Mouse (Mus musculus): ENCODE data around the gene Gtf3c5. TPM values are rescaled to one million over a fixed set of nuclear protein-coding genes. Genes with fewer than 3 reads are reported as not detected.

The Gtf3c5 gene
- polyA plus RNA-seq, 1 experiment from 2014 or later: 49.2 TPM

- Histone ChIP-seq H3K4me1 (peaks cover 27% of the 10 kb centered on the region), H3K27ac (no peak overlapping the region), H3K27me3 (replicated peaks) (no peaks in the 10 kb centered on the region), H3K4me2 (no peak overlapping the region), H3K9me3 (0 out of 2 replicates have a peak, but pooled peaks cover 3% of the 10 kb centered on the region), H3K9ac (no peak overlapping the region), H3K36me3 (replicated peaks) (no peaks in the 10 kb centered on the region), H3K4me3 (no peak overlapping the region)
- 18% methylated on average over 6 of the region's 6 CpGs for WGBS
- ATAC-seq (replicated peaks): no peak
These were observed 1.6 kb upstream of the Gtf3c5 start for GRCm38 (mm10) chr2:28585043-28585571.

GRCm38 (mm10) chr2:28582647-28583353 lies 751 bp downstream of the Gtf3c5 start:
- WGBS: under 1% methylated on average over 56 of the region's 56 CpGs
- H3K9ac ChIP-seq: peak overlapping the region; percentile 68
- H3K4me1 ChIP-seq: peaks cover 27% of the 10 kb centered on the region
- H3K4me2 ChIP-seq: peak overlapping the region; percentile 69
- no peaks in the 10 kb centered on the region for H3K9me3 ChIP-seq
- H3K36me3 ChIP-seq (replicated peaks): no peaks in the 10 kb centered on the region; the same call in 1 of the 2 replicates
- peak; percentile 92 for ATAC-seq (replicated peaks)
- peak overlapping the region; percentile 81 for H3K4me3 ChIP-seq
- H3K27ac ChIP-seq: peak overlapping the region; percentile 94
- no peaks in the 10 kb centered on the region for H3K27me3 ChIP-seq (replicated peaks)

- no peak overlapping the region for H3K4me2 ChIP-seq
- H3K36me3 ChIP-seq (replicated peaks): peaks cover 32% of the 10 kb centered on the region
- H3K9ac ChIP-seq: no peak overlapping the region
- ATAC-seq (replicated peaks): no peak
- H3K4me3 ChIP-seq: no peak overlapping the region
- H3K27ac ChIP-seq: no peak overlapping the region
- H3K9me3 ChIP-seq: no peaks in the 10 kb centered on the region
- H3K27me3 ChIP-seq (replicated peaks): no peaks in the 10 kb centered on the region
- peaks cover 18% of the 10 kb centered on the region for H3K4me1 ChIP-seq
- WGBS: 68% methylated on average over 5 of the region's 5 CpGs
These were observed 5.5 kb downstream of the Gtf3c5 start for GRCm38 (mm10) chr2:28578003-28578402.

- Histone ChIP-seq H3K36me3 (replicated peaks) (peaks cover 44% of the 10 kb centered on the region), H3K27me3 (replicated peaks) (no peaks in the 10 kb centered on the region), H3K27ac (no peak overlapping the region), H3K9ac (no peak overlapping the region), H3K4me2 (no peak overlapping the region), H3K4me1 (peaks cover 12% of the 10 kb centered on the region), H3K9me3 (no peaks in the 10 kb centered on the region), H3K4me3 (no peak overlapping the region)
- 90% methylated on average over 3 of the region's 3 CpGs for WGBS
- no peak for ATAC-seq (replicated peaks)
These were observed 6.7 kb downstream of the Gtf3c5 start for GRCm38 (mm10) chr2:28576815-28577214.

- peaks cover 57% of the 10 kb centered on the region for H3K36me3 ChIP-seq (replicated peaks)
- no peaks in the 10 kb centered on the region for H3K9me3 ChIP-seq
- 96% methylated on average over 4 of the region's 4 CpGs for WGBS
These were observed 8.2 kb downstream of the Gtf3c5 start for GRCm38 (mm10) chr2:28575341-28575740.

GRCm38 (mm10) chr2:28569903-28570302 lies 13.6 kb downstream of the Gtf3c5 start:
- no peak for ATAC-seq (replicated peaks)
- Histone ChIP-seq H3K4me3 (no peak overlapping the region), H3K36me3 (replicated peaks) (peaks cover 66% of the 10 kb centered on the region), H3K4me1 (no peaks in the 10 kb centered on the region), H3K9ac (no peak overlapping the region), H3K27ac (no peak overlapping the region), H3K27me3 (replicated peaks) (no peaks in the 10 kb centered on the region), H3K4me2 (no peak overlapping the region), H3K9me3 (no peaks in the 10 kb centered on the region)
- WGBS: 79% methylated on average over 2 of the region's 3 CpGs

More at GRCm38 (mm10) chr2:28575341-28575740, 8.2 kb downstream of the Gtf3c5 start:
- no peak overlapping the region for H3K27ac ChIP-seq
- H3K9ac ChIP-seq: no peak overlapping the region
- H3K27me3 ChIP-seq (replicated peaks): no peaks in the 10 kb centered on the region
- ATAC-seq (replicated peaks): no peak
- H3K4me1 ChIP-seq: no peaks in the 10 kb centered on the region
- H3K4me2 ChIP-seq: no peak overlapping the region
- H3K4me3 ChIP-seq: no peak overlapping the region

- H3K9me3 ChIP-seq: no peaks in the 10 kb centered on the region
- no peaks in the 10 kb centered on the region for H3K27me3 ChIP-seq (replicated peaks)
- no peak overlapping the region for H3K4me3 ChIP-seq
- H3K4me1 ChIP-seq: no peaks in the 10 kb centered on the region
- ATAC-seq (replicated peaks): no peak
- H3K36me3 ChIP-seq (replicated peaks): peaks cover 39% of the 10 kb centered on the region
- H3K9ac ChIP-seq: no peak overlapping the region
- H3K4me2 ChIP-seq: no peak overlapping the region
- 76% methylated on average over 5 of the region's 5 CpGs for WGBS
- no peak overlapping the region for H3K27ac ChIP-seq
These were observed 17.0 kb downstream of the Gtf3c5 start for GRCm38 (mm10) chr2:28566545-28566944.

GRCm38 (mm10) chr2:28564380-28564779 lies 19.2 kb downstream of the Gtf3c5 start:
- no peak overlapping the region for H3K9ac ChIP-seq
- H3K4me3 ChIP-seq: no peak overlapping the region
- no peak overlapping the region for H3K27ac ChIP-seq
- no peak for ATAC-seq (replicated peaks)
- no peaks in the 10 kb centered on the region for H3K27me3 ChIP-seq (replicated peaks)
- 92% methylated on average over 4 of the region's 4 CpGs for WGBS
- H3K36me3 ChIP-seq (replicated peaks): peaks cover 24% of the 10 kb centered on the region
- no peak overlapping the region for H3K4me2 ChIP-seq
- no peaks in the 10 kb centered on the region for H3K4me1 ChIP-seq
- H3K9me3 ChIP-seq: no peaks in the 10 kb centered on the region

- H3K4me2 ChIP-seq: no peak overlapping the region
- ATAC-seq (replicated peaks): no peak
- no peak overlapping the region for H3K27ac ChIP-seq
- no peaks in the 10 kb centered on the region for H3K27me3 ChIP-seq (replicated peaks)
- no peak overlapping the region for H3K4me3 ChIP-seq
- H3K36me3 ChIP-seq (replicated peaks): peaks cover 19% of the 10 kb centered on the region
- H3K9ac ChIP-seq: no peak overlapping the region
- H3K9me3 ChIP-seq: no peaks in the 10 kb centered on the region
- H3K4me1 ChIP-seq: no peaks in the 10 kb centered on the region
These were observed 19.7 kb downstream of the Gtf3c5 start for GRCm38 (mm10) chr2:28563830-28564229.

GRCm38 (mm10) chr2:28563303-28563702 lies 20.2 kb downstream of the Gtf3c5 start, which contains the start of gene Cel:
Gene Cel, minus strand, starts transcription at chr2:28563403.
- no peak within 1 kb of the TSS for H3K27ac ChIP-seq
- no peaks in the 10 kb centered on the region for H3K9me3 ChIP-seq
- ATAC-seq (replicated peaks): no peak
- H3K4me2 ChIP-seq: no peak within 1 kb of the TSS
- H3K4me3 ChIP-seq: no peak within 1 kb of the TSS
- peaks cover 14% of the 10 kb centered on the region for H3K36me3 ChIP-seq (replicated peaks)
- 76% methylated on average over 6 of the region's 6 CpGs for WGBS
- H3K27me3 ChIP-seq (replicated peaks): no peaks in the 10 kb centered on the region
- H3K9ac ChIP-seq: no peak within 1 kb of the TSS
- no peaks in the 10 kb centered on the region for H3K4me1 ChIP-seq

GRCm38 (mm10) chr2:28557452-28557851 lies 26.1 kb downstream of the Gtf3c5 start:
- Histone ChIP-seq H3K4me1 (no peaks in the 10 kb centered on the region), H3K4me3 (no peak overlapping the region), H3K36me3 (replicated peaks) (peaks cover 12% of the 10 kb centered on the region), H3K4me2 (no peak overlapping the region), H3K9me3 (no peaks in the 10 kb centered on the region), H3K27ac (no peak overlapping the region), H3K9ac (no peak overlapping the region), H3K27me3 (replicated peaks) (no peaks in the 10 kb centered on the region)
- no peak for ATAC-seq (replicated peaks)
- 84% methylated on average over 5 of the region's 5 CpGs for WGBS

GRCm38 (mm10) chr2:28552301-28552700 lies 31.2 kb downstream of the Gtf3c5 start:
- H3K4me2 ChIP-seq: no peak overlapping the region
- H3K27me3 ChIP-seq (replicated peaks): no peaks in the 10 kb centered on the region
- no peak for ATAC-seq (replicated peaks)
- H3K9ac ChIP-seq: no peak overlapping the region
- WGBS: 92% methylated on average over 5 of the region's 5 CpGs
- no peaks in the 10 kb centered on the region for H3K4me1 ChIP-seq
- no peak overlapping the region for H3K27ac ChIP-seq
- H3K9me3 ChIP-seq: no peaks in the 10 kb centered on the region
- H3K36me3 ChIP-seq (replicated peaks): peaks cover 57% of the 10 kb centered on the region
- no peak overlapping the region for H3K4me3 ChIP-seq

- no peak for ATAC-seq (replicated peaks)
- Histone ChIP-seq H3K9ac (no peak overlapping the region), H3K9me3 (no peaks in the 10 kb centered on the region), H3K4me3 (no peak overlapping the region), H3K4me2 (no peak overlapping the region), H3K27me3 (replicated peaks) (no peaks in the 10 kb centered on the region), H3K36me3 (replicated peaks) (peaks cover 85% of the 10 kb centered on the region), H3K27ac (no peak overlapping the region), H3K4me1 (no peaks in the 10 kb centered on the region)
- 91% methylated on average over 13 of the region's 13 CpGs for WGBS
These were observed 34.4 kb downstream of the Gtf3c5 start for GRCm38 (mm10) chr2:28549157-28549556.
